Mouse (Mus musculus): ENCODE data around the gene Sez6l2. TPM values are rescaled to one million over a fixed set of nuclear protein-coding genes. Genes with fewer than 3 reads are reported as not detected.
"Not testable (repeated sequence)": the region's sequence is repeated elsewhere in the genome, so short reads cannot be mapped to it uniquely, and the experiment has no call there.

The Sez6l2 gene
- polyA plus RNA-seq (2015; fragmentation: Nextera tagmentation; extraction: Ambion mirVana) = 0.19 and 0.73 TPM in 2 replicates

GRCm38 (mm10) chr7:126949793-126950646 is at the start of gene Sez6l2:
TSS of gene Sez6l2 (plus strand) at chr7:126950563.
- peak within 1 kb of the TSS; percentile 99 for H3K4me2 ChIP-seq
- no peaks in the 10 kb centered on the region for H3K9me3 ChIP-seq
- peak within 1 kb of the TSS; percentile 75 for H3K9ac ChIP-seq
- peaks cover 15% of the 10 kb centered on the region for H3K4me1 ChIP-seq
- WGBS = under 1% methylated on average over 42 of the region's 42 CpGs
- peak within 1 kb of the TSS; percentile 59 for H3K4me3 ChIP-seq
- H3K27me3 ChIP-seq (replicated peaks) = peaks cover 58% of the 10 kb centered on the region
- peaks cover 13% of the 10 kb centered on the region for H3K36me3 ChIP-seq
- H3K27ac ChIP-seq (replicated peaks) = no peak within 1 kb of the TSS
- ATAC-seq (ENCODE audit: extremely low read depth, insufficient number of reproducible peaks, low FRiP score, low TSS enrichment) = peak; percentile 52; the same call in 1 of the 2 replicates

GRCm38 (mm10) chr7:126905590-126905989 is 44.8 kb upstream of the Sez6l2 start:
- ATAC-seq (ENCODE audit: extremely low read depth, insufficient number of reproducible peaks, low FRiP score, low TSS enrichment) = no peak
- no peak overlapping the region for H3K4me2 ChIP-seq
- H3K4me1 ChIP-seq = no peaks in the 10 kb centered on the region
- no peaks in the 10 kb centered on the region for H3K9me3 ChIP-seq
- H3K9ac ChIP-seq = no peak overlapping the region
- H3K27me3 ChIP-seq (replicated peaks) = no peaks in the 10 kb centered on the region
- H3K4me3 ChIP-seq = no peak overlapping the region
- no peak overlapping the region for H3K27ac ChIP-seq (replicated peaks)
- H3K36me3 ChIP-seq = no peaks in the 10 kb centered on the region
- 64% methylated on average over 3 of the region's 3 CpGs for WGBS

- H3K4me3 ChIP-seq = no peak overlapping the region
- no peaks in the 10 kb centered on the region for H3K4me1 ChIP-seq
- H3K36me3 ChIP-seq = no peaks in the 10 kb centered on the region
- no peak overlapping the region for H3K9ac ChIP-seq
- 75% methylated on average over 3 of the region's 3 CpGs for WGBS
- ATAC-seq (ENCODE audit: extremely low read depth, insufficient number of reproducible peaks, low FRiP score, low TSS enrichment) = no peak
- H3K27ac ChIP-seq (replicated peaks) = no peak overlapping the region
- H3K27me3 ChIP-seq (replicated peaks) = no peaks in the 10 kb centered on the region
- H3K9me3 ChIP-seq = no peaks in the 10 kb centered on the region
- H3K4me2 ChIP-seq = no peak overlapping the region
These were observed 35.5 kb upstream of the Sez6l2 start for GRCm38 (mm10) chr7:126914844-126915243.

GRCm38 (mm10) chr7:126918356-126918755 is 32.0 kb upstream of the Sez6l2 start:
- not testable (repeated sequence) for H3K27ac ChIP-seq (replicated peaks); H3K4me3 ChIP-seq; ATAC-seq (ENCODE audit: extremely low read depth, insufficient number of reproducible peaks, low FRiP score, low TSS enrichment); H3K27me3 ChIP-seq (replicated peaks); H3K36me3 ChIP-seq; H3K4me1 ChIP-seq; H3K9ac ChIP-seq; H3K4me2 ChIP-seq; H3K9me3 ChIP-seq
- WGBS = 40% methylated on average over 4 of the region's 4 CpGs

- no peak overlapping the region for H3K9ac ChIP-seq
These were observed 30.4 kb upstream of the Sez6l2 start for GRCm38 (mm10) chr7:126919973-126920372.

GRCm38 (mm10) chr7:126921563-126921962 is 28.8 kb upstream of the Sez6l2 start:
- 67% methylated on average over 2 of the region's 2 CpGs for WGBS
- Histone ChIP-seq H3K9me3 (no peaks in the 10 kb centered on the region), H3K4me2 (no peak overlapping the region), H3K9ac (no peak overlapping the region), H3K4me1 (no peaks in the 10 kb centered on the region), H3K4me3 (no peak overlapping the region), H3K36me3 (no peaks in the 10 kb centered on the region), H3K27me3 (replicated peaks) (no peaks in the 10 kb centered on the region), H3K27ac (replicated peaks) (no peak overlapping the region)
- no peak for ATAC-seq (ENCODE audit: extremely low read depth, insufficient number of reproducible peaks, low FRiP score, low TSS enrichment)

More at GRCm38 (mm10) chr7:126919973-126920372, 30.4 kb upstream of the Sez6l2 start:
- H3K9me3 ChIP-seq = no peaks in the 10 kb centered on the region
- no peak overlapping the region for H3K4me2 ChIP-seq
- H3K27ac ChIP-seq (replicated peaks) = no peak overlapping the region
- H3K4me1 ChIP-seq = no peaks in the 10 kb centered on the region
- 78% methylated on average over 4 of the region's 4 CpGs for WGBS
- H3K4me3 ChIP-seq = no peak overlapping the region
- no peaks in the 10 kb centered on the region for H3K36me3 ChIP-seq
- ATAC-seq (ENCODE audit: extremely low read depth, insufficient number of reproducible peaks, low FRiP score, low TSS enrichment) = no peak
- H3K27me3 ChIP-seq (replicated peaks) = no peaks in the 10 kb centered on the region

GRCm38 (mm10) chr7:126922624-126923060 is 27.7 kb upstream of the Sez6l2 start, which contains the start of gene Tmem219:
TSS of gene Tmem219 (minus strand) at chr7:126922917.
- Histone ChIP-seq H3K4me3 (no peak within 1 kb of the TSS), H3K9me3 (no peaks in the 10 kb centered on the region), H3K27me3 (replicated peaks) (no peaks in the 10 kb centered on the region), H3K36me3 (no peaks in the 10 kb centered on the region), H3K27ac (replicated peaks) (peak within 1 kb of the TSS; percentile 50; the same call in 1 of the 2 replicates), H3K4me1 (no peaks in the 10 kb centered on the region), H3K4me2 (no peak within 1 kb of the TSS), H3K9ac (no peak within 1 kb of the TSS)
- ATAC-seq (ENCODE audit: extremely low read depth, insufficient number of reproducible peaks, low FRiP score, low TSS enrichment) = no peak
- 51% methylated on average over 5 of the region's 5 CpGs for whole genome bisulfite sequencing

- no peak for ATAC-seq (ENCODE audit: extremely low read depth, insufficient number of reproducible peaks, low FRiP score, low TSS enrichment)
These were observed 26.4 kb upstream of the Sez6l2 start for GRCm38 (mm10) chr7:126923999-126924398.

GRCm38 (mm10) chr7:126926299-126926698 is 24.1 kb upstream of the Sez6l2 start:
- Histone ChIP-seq H3K9me3 (no peaks in the 10 kb centered on the region), H3K4me2 (no peak overlapping the region), H3K36me3 (peaks cover 2% of the 10 kb centered on the region; the same call in 1 of the 2 replicates), H3K27ac (replicated peaks) (no peak overlapping the region), H3K9ac (no peak overlapping the region), H3K4me3 (no peak overlapping the region), H3K4me1 (peaks cover 12% of the 10 kb centered on the region), H3K27me3 (replicated peaks) (no peaks in the 10 kb centered on the region)
- WGBS = 25% methylated on average over 3 of the region's 3 CpGs
- ATAC-seq (ENCODE audit: extremely low read depth, insufficient number of reproducible peaks, low FRiP score, low TSS enrichment) = no peak

More at GRCm38 (mm10) chr7:126923999-126924398, 26.4 kb upstream of the Sez6l2 start:
- Histone ChIP-seq H3K27ac (replicated peaks) (peak overlapping the region; percentile 50; the same call in 1 of the 2 replicates), H3K36me3 (no peaks in the 10 kb centered on the region), H3K4me1 (0 out of 2 replicates have a peak, but pooled peaks cover 3% of the 10 kb centered on the region), H3K27me3 (replicated peaks) (no peaks in the 10 kb centered on the region), H3K9me3 (no peaks in the 10 kb centered on the region), H3K4me3 (no peak overlapping the region), H3K9ac (0 out of 2 replicates have a peak overlapping the region, but pooled peaks have one; percentile 19), H3K4me2 (no peak overlapping the region)
- WGBS = 63% methylated on average over 5 of the region's 5 CpGs

- peak within 1 kb of the TSS; percentile 90 for H3K9ac ChIP-seq
- H3K36me3 ChIP-seq = peaks cover 15% of the 10 kb centered on the region
- H3K27ac ChIP-seq (replicated peaks) = peak within 1 kb of the TSS; percentile 67
- 3% methylated on average over 56 of the region's 56 CpGs for WGBS
- peak; percentile 94 for ATAC-seq (ENCODE audit: extremely low read depth, insufficient number of reproducible peaks, low FRiP score, low TSS enrichment)
- H3K4me3 ChIP-seq = peak within 1 kb of the TSS; percentile 76
- peak within 1 kb of the TSS; percentile 85 for H3K4me2 ChIP-seq
- no peaks in the 10 kb centered on the region for H3K9me3 ChIP-seq
- peaks cover 12% of the 10 kb centered on the region for H3K4me1 ChIP-seq
- no peaks in the 10 kb centered on the region for H3K27me3 ChIP-seq (replicated peaks)
These were observed 21.9 kb upstream of the Sez6l2 start, which contains the start of gene Kctd13 for GRCm38 (mm10) chr7:126928384-126929037. TSS of gene Kctd13 (plus strand) at chr7:126928879.

- peaks cover 12% of the 10 kb centered on the region for H3K4me1 ChIP-seq
- peaks cover 19% of the 10 kb centered on the region for H3K36me3 ChIP-seq
- peak overlapping the region; percentile 67 for H3K27ac ChIP-seq (replicated peaks)
- H3K4me2 ChIP-seq = peak overlapping the region; percentile 85
- H3K9ac ChIP-seq = peak overlapping the region; percentile 90
- no peaks in the 10 kb centered on the region for H3K9me3 ChIP-seq
- H3K4me3 ChIP-seq = peak overlapping the region; percentile 76
- H3K27me3 ChIP-seq (replicated peaks) = no peaks in the 10 kb centered on the region
- no peak; the same call in 1 of the 2 replicates for ATAC-seq (ENCODE audit: extremely low read depth, insufficient number of reproducible peaks, low FRiP score, low TSS enrichment)
- under 1% methylated on average over 27 of the region's 27 CpGs for WGBS
These were observed 21.3 kb upstream of the Sez6l2 start for GRCm38 (mm10) chr7:126929046-126929445.
